Mouse (Mus musculus): ENCODE measurements around the gene Gm49396.

DNA sequence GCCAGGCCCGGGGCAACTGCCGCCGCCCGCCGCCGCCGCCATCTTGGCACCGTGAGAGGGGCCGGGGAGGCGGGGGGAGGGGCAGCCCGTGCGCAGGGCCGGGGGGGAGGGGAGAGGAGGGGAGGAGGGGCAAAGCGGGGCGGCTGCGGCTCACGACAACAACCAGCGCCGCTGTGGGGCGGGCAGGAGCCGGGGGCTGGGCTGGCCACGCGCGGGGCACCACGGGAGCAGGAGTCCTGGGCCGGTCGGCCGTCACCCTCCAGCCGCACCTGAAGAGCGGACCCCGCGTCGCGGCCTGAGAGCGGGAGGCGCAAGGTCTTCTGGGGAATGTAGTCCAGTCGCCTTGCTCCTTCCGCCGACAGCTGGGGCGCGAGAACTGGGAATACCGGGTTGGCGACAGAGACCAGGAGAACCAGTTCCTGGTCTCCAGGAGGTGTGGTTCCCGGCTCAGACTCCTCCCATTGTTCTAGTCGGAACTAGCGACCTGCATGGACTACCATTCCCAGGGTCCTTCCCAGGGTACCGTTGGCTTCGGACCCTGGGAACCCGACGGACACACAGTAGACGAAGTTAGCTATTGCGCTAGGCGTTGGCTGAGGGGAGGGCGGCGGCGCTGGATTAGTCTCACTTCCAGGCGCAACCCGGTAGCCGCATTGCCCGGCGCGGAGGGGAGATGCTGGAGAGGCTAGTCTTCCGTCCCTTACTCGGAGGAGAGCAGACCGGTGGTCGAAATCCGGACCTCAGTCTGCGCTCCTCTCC, 25.7 kb downstream of the Gm49396 start, which contains the start of gene Kmt2b:
- TF ChIP-seq CTCF (IDR thresholded peaks at IDR 0.05; ENCODE audit: low read depth) (no peak), EP300 (IDR thresholded peaks at IDR 0.05; ENCODE audit: low read depth) (no peak)
